Mouse (Mus musculus): Measurements from ENCODE around the gene Vps36. TPM values are rescaled to one million over a fixed set of nuclear protein-coding genes. Genes with fewer than 3 reads are reported as not detected.

Vps36 gene
- 39.2 and 42.7 TPM in 2 replicates for polyA plus RNA-seq (2016; fragmentation: Nextera tagmentation; extraction: Ambion mirVana)

DNA sequence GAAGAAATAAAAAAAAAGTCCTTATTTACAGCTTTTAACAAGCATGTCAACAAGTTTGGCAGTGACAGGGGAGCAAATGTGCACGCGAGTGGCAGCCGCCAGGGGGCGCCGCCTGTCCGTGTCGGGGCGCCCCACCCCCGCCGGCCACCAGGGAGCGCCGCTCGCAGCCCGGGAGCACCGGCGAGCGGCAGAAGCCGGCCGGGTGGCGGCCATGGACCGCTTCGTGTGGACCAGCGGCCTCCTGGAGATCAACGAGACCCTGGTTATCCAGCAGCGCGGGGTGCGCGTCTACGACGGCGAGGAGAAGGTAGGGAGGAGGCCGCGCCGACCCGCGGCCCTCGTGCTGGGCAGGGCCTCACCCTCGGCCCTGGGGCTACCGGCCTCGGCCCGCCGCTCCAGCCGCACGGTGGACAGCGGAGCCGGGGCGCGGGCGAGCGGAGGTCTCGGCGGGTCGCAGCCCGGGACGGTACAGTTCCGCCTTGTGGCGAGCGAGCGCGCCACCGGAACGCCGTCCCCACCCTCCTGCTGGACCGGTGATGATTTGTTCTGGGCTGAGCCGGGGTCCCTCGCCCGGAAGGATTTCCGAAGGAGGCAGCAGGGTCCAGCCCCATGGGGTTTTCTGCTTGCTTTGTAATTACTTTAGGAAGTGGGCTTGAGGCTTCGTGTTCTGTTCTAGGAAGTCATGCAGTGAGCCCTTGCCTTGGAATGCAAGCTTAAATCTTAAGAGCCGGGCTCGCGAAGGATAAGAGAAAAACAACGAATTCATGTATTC lies at the start of gene Vps36:
Vps36 (plus strand) TSS at position 150 of the 772 bp plus-strand sequence.
- peak within 1 kb of the TSS; percentile 87 for H3K4me3 ChIP-seq
- WGBS, result under 1% methylated on average over 73 of the region's 73 CpGs
- peak within 1 kb of the TSS; percentile 62 for H3K4me2 ChIP-seq (replicated peaks)
- H3K27ac ChIP-seq, result peak within 1 kb of the TSS; percentile 93
- H3K9ac ChIP-seq, result peak within 1 kb of the TSS; percentile 86
- no peaks in the 10 kb centered on the region for H3K36me3 ChIP-seq
- peak; percentile 96 for ATAC-seq (ENCODE audit: low FRiP score, low read depth)
- no peaks in the 10 kb centered on the region for H3K9me3 ChIP-seq
- peaks cover 9% of the 10 kb centered on the region; the same call in 1 of the 2 replicates for H3K4me1 ChIP-seq
- no peaks in the 10 kb centered on the region for H3K27me3 ChIP-seq (replicated peaks)

DNA sequence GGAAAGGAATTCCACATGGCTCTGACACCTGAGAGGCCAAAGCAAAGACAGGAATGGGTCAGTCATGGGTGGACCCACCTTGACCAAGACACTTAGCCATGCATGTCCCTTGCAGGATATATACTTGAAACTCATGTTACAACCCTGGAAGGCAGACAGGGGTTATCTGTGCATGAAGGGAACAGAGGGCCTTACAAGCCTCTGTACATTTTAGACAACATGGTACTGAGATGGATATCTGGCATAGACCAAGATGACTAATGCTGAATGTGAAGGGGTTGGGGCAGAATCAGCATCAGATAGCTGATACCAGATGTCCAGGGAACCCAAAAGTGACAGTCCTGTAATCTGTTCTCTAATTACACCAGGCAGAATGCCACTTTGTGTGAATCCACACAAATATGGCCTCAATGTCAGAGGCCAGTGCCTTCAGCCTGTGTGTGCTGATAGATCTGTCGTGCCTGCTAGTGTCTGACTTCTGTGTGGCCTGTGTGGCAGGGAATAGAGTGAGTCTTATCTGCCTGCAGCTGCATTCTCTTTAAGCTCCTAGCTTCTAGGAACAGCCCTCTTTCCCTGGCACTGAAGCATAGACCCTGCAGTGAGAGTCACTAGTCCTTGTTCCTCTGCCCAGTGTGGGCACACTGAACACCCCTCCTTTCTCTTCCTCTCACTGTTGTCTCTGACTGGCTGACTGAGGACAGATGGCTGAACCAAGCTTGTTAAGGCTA lies 48.7 kb upstream of the Vps36 start:
- 0 out of 2 replicates have a peak, but pooled peaks cover 23% of the 10 kb centered on the region for H3K36me3 ChIP-seq
- H3K27ac ChIP-seq, result no peak overlapping the region
- no peak overlapping the region for H3K4me2 ChIP-seq (replicated peaks)
- no peak for ATAC-seq (ENCODE audit: low FRiP score, low read depth)
- no peaks in the 10 kb centered on the region for H3K4me1 ChIP-seq
- no peaks in the 10 kb centered on the region for H3K27me3 ChIP-seq (replicated peaks)
- H3K9me3 ChIP-seq, result no peaks in the 10 kb centered on the region
- no peak overlapping the region for H3K4me3 ChIP-seq
- no peak overlapping the region for H3K9ac ChIP-seq
- WGBS, result 91% methylated on average over 1 of the region's 1 CpGs

DNA sequence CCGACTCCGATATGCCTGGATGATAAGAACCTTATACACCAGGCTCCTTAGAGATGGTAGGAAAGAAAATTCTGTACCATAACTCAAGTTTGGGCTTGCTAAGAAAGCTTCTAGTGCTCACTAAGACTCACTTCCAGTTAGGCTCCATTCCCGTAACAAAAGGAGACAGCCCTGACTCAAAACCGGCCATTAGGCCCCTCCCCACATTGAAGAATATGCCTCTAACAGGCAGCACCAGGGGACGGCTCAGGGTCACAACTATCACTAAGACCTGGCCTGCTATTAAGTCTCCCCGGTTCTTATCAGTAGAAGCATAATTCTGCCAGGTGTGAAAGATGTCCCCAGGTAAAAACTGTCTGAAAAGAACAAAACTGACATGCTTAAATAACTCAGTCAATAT lies 46.8 kb upstream of the Vps36 start:
- ATAC-seq (ENCODE audit: low FRiP score, low read depth), result no peak
- Histone ChIP-seq H3K9ac (no peak overlapping the region), H3K27me3 (replicated peaks) (no peaks in the 10 kb centered on the region), H3K4me2 (replicated peaks) (no peak overlapping the region), H3K4me1 (no peaks in the 10 kb centered on the region), H3K4me3 (no peak overlapping the region), H3K27ac (no peak overlapping the region), H3K36me3 (0 out of 2 replicates have a peak, but pooled peaks cover 23% of the 10 kb centered on the region), H3K9me3 (no peaks in the 10 kb centered on the region)
- WGBS, result 86% methylated on average over 6 of the region's 6 CpGs

DNA sequence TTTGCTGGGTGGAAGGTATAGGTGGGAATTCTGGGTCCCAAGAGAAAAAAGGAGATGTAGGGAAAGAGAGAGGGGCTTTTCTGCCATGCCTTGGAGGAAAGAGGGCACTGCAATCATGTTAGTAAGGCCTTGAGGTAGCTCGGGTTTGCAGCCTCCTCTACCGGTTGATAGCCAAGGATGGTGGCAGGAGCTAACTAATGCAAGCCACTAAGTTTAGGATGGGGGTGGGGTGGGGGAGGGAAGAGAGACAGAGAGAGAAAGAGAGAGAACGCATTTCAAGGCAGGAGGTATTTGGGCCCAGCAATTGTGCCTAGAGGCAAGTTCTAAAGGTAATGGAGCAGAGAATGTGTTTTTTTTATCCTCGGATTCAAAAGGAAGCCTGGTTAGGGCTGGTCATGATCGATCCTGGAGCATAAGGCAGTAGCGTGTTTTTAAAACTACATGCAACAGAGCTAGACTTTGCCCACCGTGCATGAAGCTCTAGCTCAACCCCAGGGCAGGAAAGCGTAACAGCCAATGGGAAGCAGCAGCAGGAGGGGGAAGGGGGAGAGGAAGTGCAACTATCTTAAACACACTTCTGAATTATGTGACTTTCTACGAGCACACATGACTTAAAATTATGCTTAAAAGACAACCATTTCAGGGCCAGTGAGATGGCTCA lies 44.8 kb upstream of the Vps36 start:
- Histone ChIP-seq H3K27me3 (replicated peaks) (no peaks in the 10 kb centered on the region), H3K4me1 (no peaks in the 10 kb centered on the region), H3K9me3 (no peaks in the 10 kb centered on the region), H3K4me2 (replicated peaks) (no peak overlapping the region), H3K36me3 (0 out of 2 replicates have a peak, but pooled peaks cover 13% of the 10 kb centered on the region), H3K4me3 (no peak overlapping the region), H3K27ac (no peak overlapping the region), H3K9ac (no peak overlapping the region)
- WGBS, result 80% methylated on average over 9 of the region's 9 CpGs
- ATAC-seq (ENCODE audit: low FRiP score, low read depth), result no peak

DNA sequence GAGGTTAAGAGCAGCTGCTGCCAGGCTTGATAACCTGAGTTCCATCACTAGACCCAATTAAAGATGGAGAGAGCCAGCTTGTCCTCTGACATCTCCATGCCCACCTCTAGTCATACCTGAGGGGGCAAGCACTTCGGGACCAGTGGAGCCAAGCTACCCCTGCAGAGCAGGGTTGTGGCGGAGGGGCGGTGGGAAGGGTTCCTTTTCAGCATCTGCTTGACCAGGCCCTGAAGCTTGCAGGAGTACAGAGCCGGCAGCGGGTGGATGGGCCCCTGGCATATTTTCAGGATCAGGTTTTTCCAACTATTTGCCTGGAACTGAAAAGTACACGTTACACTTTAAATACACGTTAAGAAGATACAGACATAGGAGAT lies 44.3 kb upstream of the Vps36 start:
- Histone ChIP-seq H3K27me3 (replicated peaks) (no peaks in the 10 kb centered on the region), H3K4me2 (replicated peaks) (no peak overlapping the region), H3K4me1 (no peaks in the 10 kb centered on the region), H3K9me3 (no peaks in the 10 kb centered on the region), H3K4me3 (no peak overlapping the region), H3K9ac (no peak overlapping the region), H3K27ac (no peak overlapping the region), H3K36me3 (0 out of 2 replicates have a peak, but pooled peaks cover 12% of the 10 kb centered on the region)
- WGBS, result 94% methylated on average over 7 of the region's 7 CpGs
- ATAC-seq (ENCODE audit: low FRiP score, low read depth), result no peak

DNA sequence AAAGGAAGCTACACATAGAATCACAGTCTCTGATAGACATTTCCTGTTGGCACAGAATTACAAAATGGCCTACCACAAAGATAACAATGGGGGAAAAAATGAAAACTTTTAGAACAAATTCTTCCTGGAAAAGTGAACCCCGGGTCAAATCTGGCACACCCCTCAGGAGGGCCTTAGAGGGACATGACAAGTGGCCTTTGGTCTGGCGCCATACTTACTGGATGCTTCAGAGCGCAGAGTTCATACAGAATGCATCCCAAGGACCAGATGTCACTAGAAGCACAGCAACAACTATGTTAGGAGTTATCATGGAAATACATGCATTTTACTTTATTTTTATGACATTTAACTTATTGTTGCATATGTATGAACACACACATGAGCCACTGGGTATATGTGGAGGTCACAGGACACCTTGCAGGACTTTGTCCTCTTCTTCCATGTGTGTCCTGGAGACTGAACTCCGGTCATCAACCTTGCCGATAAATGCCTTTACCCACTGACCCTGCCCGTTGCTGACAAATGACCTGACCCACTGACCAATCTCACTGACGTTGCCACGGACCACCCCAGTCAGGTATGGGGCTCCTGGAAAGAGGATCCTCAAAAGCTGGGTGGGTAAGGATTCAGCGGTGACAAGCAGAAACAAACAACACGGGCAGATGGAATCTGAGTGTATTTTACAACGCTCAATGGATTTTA lies 42.8 kb upstream of the Vps36 start:
- H3K4me3 ChIP-seq, result no peak overlapping the region
- no peaks in the 10 kb centered on the region for H3K27me3 ChIP-seq (replicated peaks)
- no peak overlapping the region for H3K4me2 ChIP-seq (replicated peaks)
- WGBS, result 97% methylated on average over 11 of the region's 11 CpGs
- H3K9ac ChIP-seq, result no peak overlapping the region
- H3K4me1 ChIP-seq, result no peaks in the 10 kb centered on the region
- H3K27ac ChIP-seq, result no peak overlapping the region
- ATAC-seq (ENCODE audit: low FRiP score, low read depth), result no peak
- no peaks in the 10 kb centered on the region for H3K9me3 ChIP-seq
- H3K36me3 ChIP-seq, result peaks cover 13% of the 10 kb centered on the region; the same call in 1 of the 2 replicates

DNA sequence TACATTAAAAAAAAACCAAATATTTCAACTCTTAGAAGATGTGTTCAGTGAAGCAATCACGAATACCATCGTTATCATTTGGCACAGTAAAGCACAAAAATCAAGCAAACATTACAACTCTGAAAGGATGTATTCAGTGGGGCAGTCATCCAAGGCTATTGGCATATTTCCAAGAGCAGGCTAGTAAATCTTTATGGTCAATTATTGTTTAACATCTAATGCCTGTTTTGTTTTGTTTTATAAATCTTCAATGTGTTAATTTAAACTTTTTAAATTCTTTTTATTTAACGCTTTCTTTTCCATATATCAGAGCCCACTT lies 42.3 kb upstream of the Vps36 start:
- ATAC-seq (ENCODE audit: low FRiP score, low read depth), result no peak
- H3K36me3 ChIP-seq, result peaks cover 15% of the 10 kb centered on the region
- H3K4me3 ChIP-seq, result no peak overlapping the region
- H3K4me1 ChIP-seq, result no peaks in the 10 kb centered on the region
- 89% methylated on average over 3 of the region's 3 CpGs for WGBS
- H3K27ac ChIP-seq, result no peak overlapping the region
- no peaks in the 10 kb centered on the region for H3K27me3 ChIP-seq (replicated peaks)
- no peaks in the 10 kb centered on the region for H3K9me3 ChIP-seq
- no peak overlapping the region for H3K9ac ChIP-seq
- H3K4me2 ChIP-seq (replicated peaks), result no peak overlapping the region

DNA sequence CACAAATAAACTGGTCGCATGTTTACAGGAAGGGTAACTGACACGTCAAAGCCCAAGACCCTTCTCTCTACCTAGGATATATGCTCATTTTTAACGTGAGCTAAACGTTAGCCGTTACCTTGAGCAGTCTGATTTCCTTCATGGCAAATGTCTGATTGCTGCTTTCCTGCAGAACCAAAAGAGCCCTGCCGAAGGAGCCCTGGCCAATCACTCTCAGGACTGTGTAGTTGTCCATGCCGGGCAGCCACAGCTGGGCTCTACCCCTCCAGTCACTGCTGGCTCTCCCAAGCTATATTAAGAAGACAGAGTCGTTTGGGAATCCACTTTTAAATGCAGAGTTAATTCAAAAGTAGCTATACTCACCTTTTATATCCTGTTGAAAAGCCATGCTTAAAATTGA lies 30.4 kb upstream of the Vps36 start:
- Histone ChIP-seq H3K27me3 (replicated peaks) (no peaks in the 10 kb centered on the region), H3K9ac (no peak overlapping the region), H3K36me3 (peaks cover 11% of the 10 kb centered on the region), H3K9me3 (no peaks in the 10 kb centered on the region), H3K4me3 (no peak overlapping the region), H3K4me1 (0 out of 2 replicates have a peak, but pooled peaks cover 3% of the 10 kb centered on the region), H3K4me2 (replicated peaks) (no peak overlapping the region), H3K27ac (no peak overlapping the region)
- no peak for ATAC-seq (ENCODE audit: low FRiP score, low read depth)
- WGBS, result 91% methylated on average over 8 of the region's 8 CpGs

DNA sequence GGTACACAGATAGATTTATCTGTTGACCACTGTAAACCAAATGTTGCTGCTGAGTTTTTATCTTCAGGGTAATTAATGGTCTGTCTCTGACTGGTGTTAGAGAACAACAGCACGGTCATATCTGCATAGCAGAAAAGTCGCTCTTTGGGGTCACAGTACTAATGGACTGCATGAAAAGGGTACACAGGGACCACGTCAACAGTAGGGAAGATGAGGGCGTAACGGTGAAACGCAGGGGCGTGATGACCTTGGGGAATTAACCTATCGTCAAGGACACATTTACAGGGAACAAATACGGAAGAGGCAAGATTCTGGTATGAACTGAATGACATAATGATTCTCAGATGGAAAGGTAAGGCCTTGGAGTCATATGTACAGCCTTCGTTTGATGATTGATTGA lies 28.2 kb upstream of the Vps36 start:
- peaks cover 16% of the 10 kb centered on the region for H3K36me3 ChIP-seq
- H3K4me3 ChIP-seq, result no peak overlapping the region
- H3K9me3 ChIP-seq, result no peaks in the 10 kb centered on the region
- H3K4me1 ChIP-seq, result 0 out of 2 replicates have a peak, but pooled peaks cover 3% of the 10 kb centered on the region
- ATAC-seq (ENCODE audit: low FRiP score, low read depth), result no peak
- no peaks in the 10 kb centered on the region for H3K27me3 ChIP-seq (replicated peaks)
- 94% methylated on average over 10 of the region's 10 CpGs for WGBS
- no peak overlapping the region for H3K9ac ChIP-seq
- H3K27ac ChIP-seq, result no peak overlapping the region
- no peak overlapping the region for H3K4me2 ChIP-seq (replicated peaks)

DNA sequence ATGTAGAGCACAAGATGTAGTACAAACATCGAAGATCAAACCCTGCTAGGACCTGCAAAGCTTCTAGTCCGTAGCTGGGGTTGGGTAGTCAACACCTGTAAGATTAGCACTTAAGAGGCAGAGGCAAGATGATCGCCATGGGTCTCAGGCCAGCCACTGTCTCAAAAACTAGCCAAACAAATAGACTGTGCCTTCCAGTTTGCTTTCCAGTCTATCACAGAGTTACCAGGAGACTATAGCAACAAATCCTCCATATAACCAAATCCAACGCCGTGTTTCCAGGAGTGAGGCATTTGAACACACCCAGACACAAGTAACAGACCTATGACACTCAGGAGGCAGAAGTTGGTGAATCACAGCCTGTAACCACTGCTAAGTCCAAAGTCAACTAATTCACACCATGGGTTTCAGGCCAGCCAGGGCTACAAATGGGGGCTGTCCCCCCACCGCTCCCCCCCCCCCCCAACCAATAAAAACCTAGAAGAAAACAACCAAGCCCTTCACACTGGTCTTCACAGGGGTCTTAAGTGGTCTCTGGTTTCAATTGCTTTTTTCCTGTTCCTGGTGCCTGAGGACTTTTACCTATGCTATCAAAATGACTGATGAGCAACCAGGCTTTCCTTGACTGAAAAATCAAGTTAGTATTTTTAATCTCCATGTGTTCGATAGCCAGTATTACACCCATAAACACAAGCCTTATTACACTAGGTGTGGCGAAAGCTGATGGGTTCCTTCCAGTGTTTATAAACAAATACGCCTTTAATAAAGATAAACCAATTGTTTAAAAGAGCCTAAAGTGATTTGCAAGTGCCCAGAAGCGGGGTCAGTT lies 27.1 kb upstream of the Vps36 start:
- WGBS, result 50% methylated on average over 10 of the region's 10 CpGs
- ATAC-seq (ENCODE audit: low FRiP score, low read depth), result peak; percentile 44

DNA sequence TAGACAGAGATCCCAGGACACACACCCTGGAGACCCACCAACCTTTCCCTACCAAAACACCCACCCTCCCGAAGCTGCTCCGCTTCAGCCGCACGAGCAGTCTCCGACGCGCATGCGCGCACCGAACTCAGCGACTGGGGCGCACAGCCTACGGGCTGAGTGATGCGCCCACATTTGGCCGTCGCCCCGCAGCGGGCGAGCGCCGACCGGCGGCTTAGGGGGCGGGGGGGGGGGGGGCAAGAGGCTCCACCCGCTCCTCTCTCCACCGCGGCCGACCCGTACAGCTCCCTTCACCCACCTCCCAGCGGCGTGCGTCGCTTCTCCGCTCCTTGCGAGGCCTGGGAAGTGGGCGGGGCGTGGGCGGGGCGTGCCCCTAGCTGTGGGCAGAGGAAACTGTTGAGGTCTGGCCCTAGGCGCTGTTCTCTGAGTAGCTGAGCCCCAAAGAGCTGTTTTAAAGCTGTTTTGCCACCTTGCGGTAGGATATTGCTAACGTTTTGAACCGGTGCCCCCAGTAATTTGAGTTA lies 26.5 kb upstream of the Vps36 start, which contains the start of gene Nek3:
Nek3 (minus strand) TSS at position 356 of the 524 bp plus-strand sequence.
- peak within 1 kb of the TSS; percentile 50; the same call in 1 of the 2 replicates for H3K27ac ChIP-seq
- H3K9me3 ChIP-seq, result no peaks in the 10 kb centered on the region
- peak; percentile 99 for ATAC-seq (ENCODE audit: low FRiP score, low read depth)
- peaks cover 17% of the 10 kb centered on the region for H3K36me3 ChIP-seq
- H3K4me1 ChIP-seq, result 0 out of 2 replicates have a peak, but pooled peaks cover 3% of the 10 kb centered on the region
- peak within 1 kb of the TSS; percentile 60 for H3K4me2 ChIP-seq (replicated peaks)
- H3K9ac ChIP-seq, result peak within 1 kb of the TSS; percentile 66
- under 1% methylated on average over 43 of the region's 43 CpGs for WGBS
- peak within 1 kb of the TSS; percentile 59 for H3K4me3 ChIP-seq
- H3K27me3 ChIP-seq (replicated peaks), result no peaks in the 10 kb centered on the region

More for the DNA sequence above, 27.1 kb upstream of the Vps36 start:
- Histone ChIP-seq H3K36me3 (peaks cover 16% of the 10 kb centered on the region), H3K9ac (peak overlapping the region; percentile 66), H3K4me3 (peak overlapping the region; percentile 59), H3K27ac (peak overlapping the region; percentile 50; the same call in 1 of the 2 replicates), H3K4me2 (replicated peaks) (peak overlapping the region; percentile 60), H3K9me3 (no peaks in the 10 kb centered on the region), H3K4me1 (0 out of 2 replicates have a peak, but pooled peaks cover 3% of the 10 kb centered on the region), H3K27me3 (replicated peaks) (no peaks in the 10 kb centered on the region)
